Mouse (Mus musculus): ENCODE results near the gene Rhbdl1. TPM values are rescaled to one million over a fixed set of nuclear protein-coding genes. Genes with fewer than 3 reads are reported as not detected.
A peak's percentile ranks its signal among the peaks of the same experiment; 100 is the strongest.

Rhbdl1 gene
- polyA plus RNA-seq, 1 experiment, result 109 TPM

GRCm38 (mm10) chr17:25824362-25825142 is 12.5 kb downstream of the Rhbdl1 start:
- TF ChIP-seq CTCF (IDR thresholded peaks at IDR 0.05; ENCODE audit: extremely low read depth, insufficient read depth, low read length) (no peak), POLR2A (IDR thresholded peaks at IDR 0.05; ENCODE audit: extremely low read depth, insufficient read depth, low read length) (no peak)
- H3K4me3 ChIP-seq (ENCODE audit: insufficient read depth, low read length), result peak overlapping the region; percentile 65
- peaks cover 7% of the 10 kb centered on the region for H3K4me1 ChIP-seq (ENCODE audit: control insufficient read depth, insufficient read depth, low read length)
- no peak overlapping the region for H3K27ac ChIP-seq (ENCODE audit: insufficient read depth, low read length)

GRCm38 (mm10) chr17:25823452-25823851 is 13.6 kb downstream of the Rhbdl1 start, which contains the start of gene Wdr24:
Gene Wdr24 (plus strand): TSS chr17:25823627.
- no peak for TF ChIP-seq CTCF (IDR thresholded peaks at IDR 0.05; ENCODE audit: extremely low read depth, insufficient read depth, low read length)
- TF ChIP-seq POLR2A (IDR thresholded peaks at IDR 0.05; ENCODE audit: extremely low read depth, insufficient read depth, low read length), result peak; percentile 61; the same call in 1 of the 2 replicates
- Histone ChIP-seq H3K4me1 (ENCODE audit: control insufficient read depth, insufficient read depth, low read length) (peaks cover 7% of the 10 kb centered on the region), H3K27ac (ENCODE audit: insufficient read depth, low read length) (no peak within 1 kb of the TSS), H3K4me3 (ENCODE audit: insufficient read depth, low read length) (peak within 1 kb of the TSS; percentile 65)

GRCm38 (mm10) chr17:25818851-25819780 is 18.0 kb downstream of the Rhbdl1 start:
- Histone ChIP-seq H3K4me1 (ENCODE audit: control insufficient read depth, insufficient read depth, low read length) (peaks cover 15% of the 10 kb centered on the region), H3K4me3 (ENCODE audit: insufficient read depth, low read length) (no peak overlapping the region), H3K27ac (ENCODE audit: insufficient read depth, low read length) (no peak overlapping the region)
- no peak for TF ChIP-seq POLR2A (IDR thresholded peaks at IDR 0.05; ENCODE audit: extremely low read depth, insufficient read depth, low read length)

GRCm38 (mm10) chr17:25817662-25818061 is 19.4 kb downstream of the Rhbdl1 start:
- Histone ChIP-seq H3K27ac (ENCODE audit: insufficient read depth, low read length) (no peak overlapping the region), H3K4me1 (ENCODE audit: control insufficient read depth, insufficient read depth, low read length) (peaks cover 15% of the 10 kb centered on the region), H3K4me3 (ENCODE audit: insufficient read depth, low read length) (no peak overlapping the region)
- TF ChIP-seq POLR2A (IDR thresholded peaks at IDR 0.05; ENCODE audit: extremely low read depth, insufficient read depth, low read length), result no peak
- no peak for TF ChIP-seq CTCF (IDR thresholded peaks at IDR 0.05; ENCODE audit: extremely low read depth, insufficient read depth, low read length)

GRCm38 (mm10) chr17:25813471-25813870 is 23.6 kb downstream of the Rhbdl1 start:
- TF ChIP-seq POLR2A (IDR thresholded peaks at IDR 0.05; ENCODE audit: extremely low read depth, insufficient read depth, low read length) (peak; percentile 56; the same call in 1 of the 2 replicates), CTCF (IDR thresholded peaks at IDR 0.05; ENCODE audit: extremely low read depth, insufficient read depth, low read length) (peak; percentile 32)
- Histone ChIP-seq H3K27ac (ENCODE audit: insufficient read depth, low read length) (peak overlapping the region; percentile 83), H3K4me1 (ENCODE audit: control insufficient read depth, insufficient read depth, low read length) (peaks cover 18% of the 10 kb centered on the region), H3K4me3 (ENCODE audit: insufficient read depth, low read length) (peak overlapping the region; percentile 17)

- peaks cover 17% of the 10 kb centered on the region for H3K4me1 ChIP-seq (ENCODE audit: control insufficient read depth, insufficient read depth, low read length)
- peak overlapping the region; percentile 30; the same call in 1 of the 2 replicates for H3K27ac ChIP-seq (ENCODE audit: insufficient read depth, low read length)
- peak overlapping the region; percentile 99 for H3K4me3 ChIP-seq (ENCODE audit: insufficient read depth, low read length)
- no peak for TF ChIP-seq CTCF (IDR thresholded peaks at IDR 0.05; ENCODE audit: extremely low read depth, insufficient read depth, low read length)
- no peak for TF ChIP-seq POLR2A (IDR thresholded peaks at IDR 0.05; ENCODE audit: extremely low read depth, insufficient read depth, low read length)
These were observed 26.2 kb downstream of the Rhbdl1 start for GRCm38 (mm10) chr17:25810890-25811289.

DNA sequence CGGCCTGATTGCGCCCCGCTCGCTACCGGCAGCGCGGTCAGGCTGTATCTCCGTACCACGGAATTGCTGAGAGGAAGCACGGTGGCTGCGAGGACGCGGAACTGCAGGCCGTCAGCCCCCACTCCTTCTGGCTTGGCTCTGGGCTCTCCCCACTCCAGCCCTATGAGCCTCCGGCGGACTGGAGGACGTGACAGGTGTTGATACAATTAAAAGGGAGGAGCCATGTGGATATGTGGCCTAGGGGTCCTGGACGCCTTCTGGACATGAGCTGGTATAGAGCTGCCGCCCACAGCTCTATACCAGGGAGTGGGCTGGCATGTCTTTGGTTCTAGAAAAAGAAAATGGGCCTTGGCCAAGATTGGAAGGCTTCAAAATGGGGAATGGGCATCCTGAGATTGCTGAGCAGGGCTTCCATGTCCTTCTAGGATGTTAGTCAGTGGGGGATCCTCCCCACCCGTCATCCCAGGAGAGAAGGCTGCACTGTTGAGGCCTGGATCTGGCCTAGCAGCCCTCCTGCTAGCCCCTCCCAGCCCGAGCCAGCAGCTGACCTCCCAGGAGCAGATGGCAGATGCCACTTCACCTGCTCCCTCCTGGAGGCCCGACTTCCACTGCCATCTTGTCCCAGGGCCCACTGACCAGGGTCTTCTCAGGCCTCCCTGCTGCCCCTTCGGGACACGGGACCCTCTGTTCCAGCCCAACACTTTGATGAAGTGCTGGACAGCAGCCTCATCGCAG is 27.3 kb downstream of the Rhbdl1 start:
- Histone ChIP-seq H3K27ac (ENCODE audit: insufficient read depth, low read length) (peak overlapping the region; percentile 99), H3K4me1 (ENCODE audit: control insufficient read depth, insufficient read depth, low read length) (peaks cover 14% of the 10 kb centered on the region; the same call in 1 of the 2 replicates), H3K4me3 (ENCODE audit: insufficient read depth, low read length) (peak overlapping the region; percentile 99)
- no peak for TF ChIP-seq CTCF (IDR thresholded peaks at IDR 0.05; ENCODE audit: extremely low read depth, insufficient read depth, low read length)
- no peak for TF ChIP-seq POLR2A (IDR thresholded peaks at IDR 0.05; ENCODE audit: extremely low read depth, insufficient read depth, low read length)

- peaks cover 10% of the 10 kb centered on the region; the same call in 1 of the 2 replicates for H3K4me1 ChIP-seq (ENCODE audit: control insufficient read depth, insufficient read depth, low read length)
- peak within 1 kb of the TSS; percentile 99 for H3K27ac ChIP-seq (ENCODE audit: insufficient read depth, low read length)
These were observed 28.1 kb downstream of the Rhbdl1 start, which contains the start of gene Fbxl16 for GRCm38 (mm10) chr17:25808789-25809605. Gene Fbxl16 (plus strand): TSS chr17:25809085.

More at GRCm38 (mm10) chr17:25808789-25809605, 28.1 kb downstream of the Rhbdl1 start, which contains the start of gene Fbxl16:
- TF ChIP-seq CTCF (IDR thresholded peaks at IDR 0.05; ENCODE audit: extremely low read depth, insufficient read depth, low read length) (no peak), POLR2A (IDR thresholded peaks at IDR 0.05; ENCODE audit: extremely low read depth, insufficient read depth, low read length) (peak; percentile 44; the same call in 1 of the 2 replicates)
- H3K4me3 ChIP-seq (ENCODE audit: insufficient read depth, low read length), result peak within 1 kb of the TSS; percentile 99

Measured in cortical plate, adult 2 months (tissue).